Mouse (Mus musculus) embryonic facial prominence, embryonic 14.5 days (tissue): ENCODE data around the gene Stx17. TPM values are rescaled to one million over a fixed set of nuclear protein-coding genes. Genes with fewer than 3 reads are reported as not detected.

Experiments used
- ATAC-seq: fragments of 200-750 bp; cut with Nextera tagmentation; 2 replicates; pipeline ENCODE4 v1.8.0; 2017; ENCODE audit warnings: low read depth, moderate number of reproducible peaks, moderate TSS enrichment
- DNase-seq: peaks from one replicate; pipeline ENCODE4 v3.0.0-alpha.2; 2015; ENCODE audit warnings: low spot score
- H3K27ac ChIP-seq: fragments of 300-500 bp; sonication (generic); replicated peaks from 2 replicates; pipeline ENCODE4 v1.5.1; 2014; ENCODE audit warnings: low read depth, mild to moderate bottlenecking, low read length, moderate library complexity
- H3K27me3 ChIP-seq: fragments of 300-500 bp; sonication (generic); replicated peaks from 2 replicates; pipeline ENCODE4 v1.6.1; 2014; ENCODE audit warnings: low read length; ENCODE audit not compliant: control insufficient read depth, insufficient read depth
- H3K36me3 ChIP-seq: fragments of 300-500 bp; sonication (generic); 2 replicates; pipeline ENCODE4 v1.6.1; 2014; ENCODE audit warnings: low read length, mixed read lengths; ENCODE audit not compliant: control insufficient read depth, insufficient read depth
- H3K4me1 ChIP-seq: fragments of 300-500 bp; sonication (generic); 2 replicates; pipeline ENCODE4 v1.6.1; 2014; ENCODE audit warnings: antibody characterized with exemption, low read length; ENCODE audit not compliant: control insufficient read depth, insufficient read depth
- H3K4me2 ChIP-seq: fragments of 300-500 bp; sonication (generic); 2 replicates; pipeline ENCODE4 v1.6.1; 2014; ENCODE audit warnings: low read depth, mild to moderate bottlenecking, low read length, moderate library complexity, mixed read lengths
- H3K4me3 ChIP-seq: fragments of 300-500 bp; sonication (generic); 2 replicates; pipeline ENCODE4 v1.5.1; 2014; ENCODE audit warnings: low read depth, mild to moderate bottlenecking, low read length
- H3K9ac ChIP-seq: fragments of 300-500 bp; sonication (generic); 2 replicates; pipeline ENCODE4 v1.6.1; 2014; ENCODE audit warnings: low read depth, mild to moderate bottlenecking, low read length, moderate library complexity, mixed read lengths
- H3K9me3 ChIP-seq: fragments of 300-500 bp; sonication (generic); 2 replicates; pipeline ENCODE4 v1.6.1; 2016; ENCODE audit warnings: low read length; ENCODE audit not compliant: control insufficient read depth
- WGBS: fragments of 180-500 bp; shearing (Covaris S2); extraction: QIAGEN DNeasy Blood & Tissue Kit; methylation state at CpG from one replicate; pipeline ENCODE4 v1.1.7; 2014; 5-methylcytosine and 5-hydroxymethylcytosine counted together
- polyA plus RNA-seq: library from polyadenylated mRNA; unstranded; fragments of >200 nt; fragmentation: Nextera tagmentation; extraction: Ambion mirVana; gene quantifications from 2 replicates; pipeline ENCODE4 v1.2.1, GENCODE M21; 2014

The Stx17 gene
- polyA plus RNA-seq, 1 experiment from 2014 or later, result 31.3 TPM

GRCm38 (mm10) chr4:48131606-48132005 lies 6.9 kb downstream of the Stx17 start:
- WGBS, result 94% methylated on average over 9 of the region's 9 CpGs
- Histone ChIP-seq H3K9me3 (no peaks in the 10 kb centered on the region), H3K27ac (no peak overlapping the region), H3K36me3 (peaks cover 33% of the 10 kb centered on the region), H3K4me1 (no peaks in the 10 kb centered on the region), H3K4me3 (no peak overlapping the region), H3K27me3 (no peaks in the 10 kb centered on the region), H3K9ac (no peak overlapping the region), H3K4me2 (no peak overlapping the region)
- ATAC-seq, result no peak
- no peak for DNase-seq

DNA sequence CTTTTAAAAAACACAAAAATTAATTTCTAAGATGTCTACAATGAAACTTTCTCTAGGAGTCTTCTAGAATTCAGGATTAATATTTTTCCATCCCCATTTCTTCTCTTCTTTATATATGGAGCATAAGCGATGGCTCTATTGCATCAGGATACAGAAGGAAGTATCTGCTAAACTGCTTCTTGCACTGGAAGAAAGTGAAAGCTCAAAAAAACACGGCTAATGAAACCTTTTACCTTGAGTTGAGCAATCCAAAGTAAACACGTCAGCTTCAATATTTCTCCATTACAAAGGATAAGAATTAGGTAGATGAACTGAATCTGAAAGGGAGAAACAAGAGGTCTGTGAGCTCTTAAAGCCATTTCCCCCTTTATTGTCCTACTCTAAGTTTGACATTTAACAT lies 8.0 kb downstream of the Stx17 start:
- no peak for DNase-seq
- H3K27me3 ChIP-seq, result no peaks in the 10 kb centered on the region
- no peaks in the 10 kb centered on the region for H3K4me1 ChIP-seq
- ATAC-seq, result no peak
- H3K36me3 ChIP-seq, result peaks cover 39% of the 10 kb centered on the region
- no peak overlapping the region for H3K27ac ChIP-seq
- H3K4me3 ChIP-seq, result no peak overlapping the region
- WGBS, result 69% methylated on average over 3 of the region's 3 CpGs
- H3K4me2 ChIP-seq, result no peak overlapping the region
- H3K9ac ChIP-seq, result no peak overlapping the region
- H3K9me3 ChIP-seq, result no peaks in the 10 kb centered on the region

DNA sequence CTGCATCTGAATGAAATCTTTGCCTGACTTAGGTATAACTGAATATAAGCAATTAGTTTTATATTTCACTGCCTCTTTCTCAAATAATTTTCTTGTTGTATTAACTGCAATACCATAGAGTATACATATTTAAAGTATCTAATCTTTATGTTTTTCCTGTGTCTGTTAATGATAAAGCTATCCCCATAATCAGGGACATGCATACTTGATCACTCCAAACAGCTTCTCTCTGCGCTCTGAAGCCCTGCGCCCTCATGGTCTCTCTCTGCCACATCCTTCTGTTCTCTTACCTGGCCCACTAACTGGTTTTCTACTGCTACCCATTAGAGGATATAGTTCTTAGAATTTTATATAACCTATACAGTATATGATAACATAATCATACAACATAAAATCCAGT lies 24.8 kb downstream of the Stx17 start:
- Histone ChIP-seq H3K36me3 (0 out of 2 replicates have a peak, but pooled peaks cover 6% of the 10 kb centered on the region), H3K4me2 (no peak overlapping the region), H3K27me3 (no peaks in the 10 kb centered on the region), H3K4me1 (no peaks in the 10 kb centered on the region), H3K9ac (no peak overlapping the region), H3K4me3 (no peak overlapping the region), H3K27ac (no peak overlapping the region), H3K9me3 (no peaks in the 10 kb centered on the region)
- DNase-seq (no peak), ATAC-seq (no peak)
- 84% methylated on average over 2 of the region's 2 CpGs for WGBS

DNA sequence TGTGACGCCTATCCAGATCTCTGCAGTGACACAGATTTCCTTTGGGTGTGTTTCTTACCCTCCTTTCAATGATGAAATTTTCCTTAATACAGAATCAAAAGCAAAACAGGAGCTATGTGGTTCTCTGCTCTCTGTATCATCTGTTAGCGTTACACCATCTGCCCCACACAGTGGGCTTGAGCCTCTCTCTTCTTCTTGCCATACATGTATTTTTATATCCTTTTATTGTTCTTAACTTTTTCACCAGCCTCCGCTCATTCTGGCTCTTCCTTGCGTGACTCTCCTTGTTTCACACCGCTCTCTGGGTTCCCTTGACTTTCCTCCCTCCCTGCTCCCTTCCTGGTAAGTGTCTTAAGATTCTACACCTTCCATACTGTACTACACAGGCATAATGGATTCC lies 28.5 kb downstream of the Stx17 start:
- Histone ChIP-seq H3K9me3 (no peaks in the 10 kb centered on the region), H3K27me3 (no peaks in the 10 kb centered on the region), H3K4me3 (no peak overlapping the region), H3K4me1 (no peaks in the 10 kb centered on the region), H3K4me2 (no peak overlapping the region), H3K9ac (no peak overlapping the region), H3K36me3 (0 out of 2 replicates have a peak, but pooled peaks cover 8% of the 10 kb centered on the region), H3K27ac (no peak overlapping the region)
- ATAC-seq (no peak), DNase-seq (no peak)
- WGBS, result 93% methylated on average over 5 of the region's 5 CpGs

GRCm38 (mm10) chr4:48155864-48156263 lies 31.1 kb downstream of the Stx17 start:
- ATAC-seq (no peak), DNase-seq (no peak)
- no peaks in the 10 kb centered on the region for H3K4me1 ChIP-seq
- 42% methylated on average over 1 of the region's 1 CpGs for WGBS
- H3K4me3 ChIP-seq, result no peak overlapping the region
- H3K27me3 ChIP-seq, result no peaks in the 10 kb centered on the region
- no peak overlapping the region for H3K9ac ChIP-seq
- no peak overlapping the region for H3K4me2 ChIP-seq
- no peak overlapping the region for H3K27ac ChIP-seq
- no peaks in the 10 kb centered on the region for H3K9me3 ChIP-seq
- peaks cover 15% of the 10 kb centered on the region for H3K36me3 ChIP-seq

- no peak overlapping the region for H3K4me2 ChIP-seq
- no peaks in the 10 kb centered on the region for H3K4me1 ChIP-seq
- H3K9ac ChIP-seq, result no peak overlapping the region
- H3K9me3 ChIP-seq, result no peaks in the 10 kb centered on the region
- H3K4me3 ChIP-seq, result no peak overlapping the region
- no peak overlapping the region for H3K27ac ChIP-seq
- peaks cover 19% of the 10 kb centered on the region for H3K36me3 ChIP-seq
- DNase-seq (no peak), ATAC-seq (no peak)
- 86% methylated on average over 4 of the region's 4 CpGs for WGBS
- no peaks in the 10 kb centered on the region for H3K27me3 ChIP-seq
Measured at GRCm38 (mm10) chr4:48160386-48160785, 35.7 kb downstream of the Stx17 start.

DNA sequence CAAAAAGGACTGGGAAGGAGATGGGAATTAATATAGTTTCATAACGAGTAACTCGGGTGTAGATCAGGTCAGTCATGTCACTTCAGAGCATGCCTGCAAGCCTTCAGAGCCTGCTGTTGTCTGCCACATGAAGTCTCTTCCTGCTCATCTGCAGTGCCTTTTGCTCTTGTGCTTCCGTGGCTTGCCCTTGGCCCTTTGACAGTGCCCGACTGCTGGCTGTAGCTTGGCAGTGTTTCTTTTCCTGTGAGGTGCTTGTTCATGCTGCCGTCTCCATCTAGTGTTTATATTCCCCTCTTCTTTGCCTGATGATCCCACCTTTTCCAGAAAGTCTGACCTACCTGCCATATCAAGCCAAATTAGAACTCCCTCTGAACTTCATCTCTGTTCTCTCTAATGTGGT lies 39.1 kb downstream of the Stx17 start:
- no peak overlapping the region for H3K4me2 ChIP-seq
- H3K36me3 ChIP-seq, result peaks cover 36% of the 10 kb centered on the region
- no peaks in the 10 kb centered on the region for H3K27me3 ChIP-seq
- no peaks in the 10 kb centered on the region for H3K9me3 ChIP-seq
- DNase-seq (no peak), ATAC-seq (no peak)
- no peaks in the 10 kb centered on the region for H3K4me1 ChIP-seq
- WGBS, result 81% methylated on average over 5 of the region's 5 CpGs
- no peak overlapping the region for H3K9ac ChIP-seq
- no peak overlapping the region for H3K27ac ChIP-seq
- H3K4me3 ChIP-seq, result no peak overlapping the region

GRCm38 (mm10) chr4:48175666-48176065 lies 51.0 kb downstream of the Stx17 start:
- Histone ChIP-seq H3K27me3 (no peaks in the 10 kb centered on the region), H3K4me1 (no peaks in the 10 kb centered on the region), H3K4me3 (no peak overlapping the region), H3K9ac (no peak overlapping the region), H3K36me3 (no peaks in the 10 kb centered on the region; the same call in 1 of the 2 replicates), H3K4me2 (no peak overlapping the region), H3K9me3 (no peaks in the 10 kb centered on the region), H3K27ac (no peak overlapping the region)
- DNase-seq (no peak), ATAC-seq (no peak)
- 89% methylated on average over 3 of the region's 3 CpGs for WGBS

- no peak overlapping the region for H3K9ac ChIP-seq
- H3K27ac ChIP-seq, result no peak overlapping the region
- no peaks in the 10 kb centered on the region for H3K9me3 ChIP-seq
- 27% methylated on average over 2 of the region's 2 CpGs for WGBS
- DNase-seq, result no peak
- H3K36me3 ChIP-seq, result peaks cover 30% of the 10 kb centered on the region
- H3K4me3 ChIP-seq, result no peak overlapping the region
- H3K4me1 ChIP-seq, result no peaks in the 10 kb centered on the region
- no peak overlapping the region for H3K4me2 ChIP-seq
- ATAC-seq, result no peak
- no peaks in the 10 kb centered on the region for H3K27me3 ChIP-seq
Measured at GRCm38 (mm10) chr4:48180922-48181321, 56.2 kb downstream of the Stx17 start.
